Mouse (Mus musculus): ENCODE measurements around the gene Cd6. TPM values are rescaled to one million over a fixed set of nuclear protein-coding genes. Genes with fewer than 3 reads are reported as not detected.
A peak's percentile ranks its signal among the peaks of the same experiment; 100 is the strongest.

Gene Cd6
- polyA plus RNA-seq, 1 experiment from 2014 or later, result 0.60 TPM

GRCm38 (mm10) chr19:10757125-10757524 lies 72.7 kb downstream of the Cd6 start:
- H3K4me3 ChIP-seq, result no peak overlapping the region
- peaks cover 19% of the 10 kb centered on the region; the same call in 1 of the 2 replicates for H3K4me1 ChIP-seq
- no peak overlapping the region for H3K27ac ChIP-seq
- no peak overlapping the region for H3K9ac ChIP-seq
- H3K27me3 ChIP-seq, result no peaks in the 10 kb centered on the region
- H3K9me3 ChIP-seq, result no peaks in the 10 kb centered on the region
- H3K36me3 ChIP-seq, result no peaks in the 10 kb centered on the region
- no peak for ATAC-seq (ENCODE audit: borderline replicate concordance, extremely low read depth, low FRiP score, low TSS enrichment)
- no peak overlapping the region for H3K4me2 ChIP-seq

GRCm38 (mm10) chr19:10752646-10753045 lies 77.2 kb downstream of the Cd6 start:
- Histone ChIP-seq H3K4me1 (no peaks in the 10 kb centered on the region), H3K36me3 (no peaks in the 10 kb centered on the region), H3K9me3 (no peaks in the 10 kb centered on the region), H3K4me2 (no peak overlapping the region), H3K27me3 (no peaks in the 10 kb centered on the region), H3K27ac (no peak overlapping the region), H3K4me3 (no peak overlapping the region), H3K9ac (no peak overlapping the region)
- 94% methylated on average over 5 of the region's 5 CpGs for WGBS
- no peak for ATAC-seq (ENCODE audit: borderline replicate concordance, extremely low read depth, low FRiP score, low TSS enrichment)

DNA sequence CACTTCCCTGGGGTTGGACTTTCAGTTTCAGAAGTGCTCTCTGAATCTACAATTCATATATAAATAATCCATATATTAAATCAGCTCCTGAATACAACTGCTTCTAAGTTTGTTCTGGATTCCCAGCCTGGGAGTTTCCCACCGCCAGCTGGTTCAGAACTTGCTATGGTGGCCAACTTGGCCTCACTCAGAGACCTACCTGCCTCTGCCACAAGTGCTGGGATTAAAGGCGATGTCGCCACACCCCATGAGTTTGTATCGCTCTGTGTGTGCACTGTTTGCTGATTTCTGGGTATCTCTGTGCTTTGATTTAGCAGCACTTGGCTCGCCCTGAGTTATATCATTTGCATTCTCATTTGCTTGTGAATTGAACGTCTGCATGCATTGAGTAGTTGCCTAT lies 77.8 kb downstream of the Cd6 start:
- WGBS, result 92% methylated on average over 6 of the region's 6 CpGs
- H3K9me3 ChIP-seq, result no peaks in the 10 kb centered on the region
- H3K4me1 ChIP-seq, result no peaks in the 10 kb centered on the region
- H3K27ac ChIP-seq, result no peak overlapping the region
- no peak overlapping the region for H3K4me3 ChIP-seq
- ATAC-seq (ENCODE audit: borderline replicate concordance, extremely low read depth, low FRiP score, low TSS enrichment), result no peak
- H3K9ac ChIP-seq, result no peak overlapping the region
- H3K4me2 ChIP-seq, result no peak overlapping the region
- no peaks in the 10 kb centered on the region for H3K27me3 ChIP-seq
- no peaks in the 10 kb centered on the region for H3K36me3 ChIP-seq

DNA sequence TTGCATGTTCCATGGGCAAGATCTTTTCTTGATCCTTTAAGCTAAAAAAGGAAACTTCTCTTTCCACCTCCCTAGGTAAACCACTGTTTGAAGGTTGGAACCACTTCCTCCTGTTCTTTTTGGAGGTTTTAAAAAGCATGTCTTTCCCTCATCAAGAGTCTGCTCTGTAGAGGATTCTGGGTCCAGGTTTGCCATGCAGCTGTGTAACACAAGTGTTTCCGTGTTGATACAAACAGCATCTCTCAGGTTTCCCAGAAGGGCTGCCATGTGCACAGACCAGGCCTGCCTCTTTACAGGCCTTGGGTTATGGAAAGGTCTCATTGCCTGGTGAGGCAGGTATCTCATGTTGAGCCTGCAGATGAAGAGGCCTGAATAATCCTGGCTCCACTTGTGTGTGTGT lies 78.3 kb downstream of the Cd6 start:
- H3K4me3 ChIP-seq, result no peak overlapping the region
- H3K9ac ChIP-seq, result no peak overlapping the region
- no peak for ATAC-seq (ENCODE audit: borderline replicate concordance, extremely low read depth, low FRiP score, low TSS enrichment)
- H3K4me1 ChIP-seq, result no peaks in the 10 kb centered on the region
- no peak overlapping the region for H3K4me2 ChIP-seq
- H3K9me3 ChIP-seq, result no peaks in the 10 kb centered on the region
- no peaks in the 10 kb centered on the region for H3K27me3 ChIP-seq
- no peak overlapping the region for H3K27ac ChIP-seq
- 62% methylated on average over 1 of the region's 1 CpGs for WGBS
- no peaks in the 10 kb centered on the region for H3K36me3 ChIP-seq

DNA sequence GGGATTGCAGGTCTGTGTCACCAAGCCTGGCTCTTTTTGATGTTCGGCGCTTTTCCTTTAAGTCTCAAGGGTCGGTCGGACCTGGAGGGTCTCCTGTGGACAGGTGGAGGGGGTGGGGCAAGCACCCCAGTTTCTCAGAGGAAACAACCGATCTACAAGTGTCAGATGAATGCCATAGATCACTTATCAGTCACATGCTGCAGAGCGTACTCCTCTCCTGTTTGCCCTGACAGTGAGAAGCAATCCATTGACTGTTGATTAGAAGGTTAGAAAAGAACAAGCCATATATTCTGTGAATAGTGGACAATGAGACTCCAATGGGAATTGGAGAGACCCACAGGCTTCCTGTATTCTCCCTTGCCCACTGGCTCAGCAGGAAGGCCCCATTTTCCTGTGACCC lies 79.7 kb downstream of the Cd6 start:
- Histone ChIP-seq H3K27me3 (no peaks in the 10 kb centered on the region), H3K4me2 (no peak overlapping the region), H3K27ac (no peak overlapping the region), H3K4me3 (no peak overlapping the region), H3K9me3 (no peaks in the 10 kb centered on the region), H3K4me1 (no peaks in the 10 kb centered on the region), H3K36me3 (no peaks in the 10 kb centered on the region), H3K9ac (no peak overlapping the region)
- no peak for ATAC-seq (ENCODE audit: borderline replicate concordance, extremely low read depth, low FRiP score, low TSS enrichment)
- 77% methylated on average over 6 of the region's 6 CpGs for WGBS

- Histone ChIP-seq H3K36me3 (no peaks in the 10 kb centered on the region), H3K9me3 (no peaks in the 10 kb centered on the region), H3K27me3 (no peaks in the 10 kb centered on the region), H3K4me3 (no peak overlapping the region), H3K4me2 (no peak overlapping the region), H3K4me1 (no peaks in the 10 kb centered on the region), H3K9ac (no peak overlapping the region), H3K27ac (no peak overlapping the region)
- ATAC-seq (ENCODE audit: borderline replicate concordance, extremely low read depth, low FRiP score, low TSS enrichment), result no peak
- 90% methylated on average over 6 of the region's 6 CpGs for WGBS
Measured at GRCm38 (mm10) chr19:10749295-10749694, 80.6 kb downstream of the Cd6 start.

DNA sequence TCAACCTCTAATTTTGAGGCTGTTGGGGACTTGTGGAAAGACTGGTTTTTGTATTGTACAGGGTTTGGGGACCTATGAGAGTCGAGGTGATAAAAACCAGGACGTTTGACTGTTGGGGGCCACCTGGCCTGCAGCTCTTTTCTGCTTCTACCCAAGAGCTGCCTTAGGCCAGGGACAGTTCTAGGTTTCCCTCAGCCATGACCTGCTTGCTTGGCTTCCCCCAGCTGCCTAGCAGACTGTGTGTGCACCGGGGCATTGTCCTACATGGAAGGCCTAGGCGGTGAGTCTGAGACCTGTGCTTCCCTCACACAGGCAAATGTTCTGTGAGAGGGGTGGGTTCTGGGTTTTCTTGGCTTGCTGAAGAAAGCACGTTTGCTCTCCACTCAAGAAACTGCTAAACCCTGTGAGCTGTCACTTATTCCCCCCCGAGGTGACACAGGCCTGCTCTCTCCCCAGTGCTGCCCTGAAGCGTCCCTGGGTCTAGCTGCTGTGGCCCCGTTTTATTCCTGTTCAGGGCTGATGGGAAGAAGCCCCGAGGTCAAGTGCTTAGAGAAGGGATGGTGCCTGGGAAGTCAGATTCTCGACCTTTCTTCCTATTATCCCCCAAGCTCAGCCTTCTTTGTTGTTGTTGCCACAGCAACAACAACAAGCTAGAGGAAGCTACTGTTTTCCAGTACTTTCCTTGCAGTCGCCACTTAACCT lies 81.3 kb downstream of the Cd6 start:
- Histone ChIP-seq H3K27me3 (no peaks in the 10 kb centered on the region), H3K9me3 (no peaks in the 10 kb centered on the region), H3K27ac (no peak overlapping the region), H3K36me3 (no peaks in the 10 kb centered on the region), H3K4me2 (no peak overlapping the region), H3K4me3 (no peak overlapping the region), H3K4me1 (no peaks in the 10 kb centered on the region), H3K9ac (no peak overlapping the region)
- ATAC-seq (ENCODE audit: borderline replicate concordance, extremely low read depth, low FRiP score, low TSS enrichment), result no peak
- whole genome bisulfite sequencing, result 62% methylated on average over 11 of the region's 11 CpGs

DNA sequence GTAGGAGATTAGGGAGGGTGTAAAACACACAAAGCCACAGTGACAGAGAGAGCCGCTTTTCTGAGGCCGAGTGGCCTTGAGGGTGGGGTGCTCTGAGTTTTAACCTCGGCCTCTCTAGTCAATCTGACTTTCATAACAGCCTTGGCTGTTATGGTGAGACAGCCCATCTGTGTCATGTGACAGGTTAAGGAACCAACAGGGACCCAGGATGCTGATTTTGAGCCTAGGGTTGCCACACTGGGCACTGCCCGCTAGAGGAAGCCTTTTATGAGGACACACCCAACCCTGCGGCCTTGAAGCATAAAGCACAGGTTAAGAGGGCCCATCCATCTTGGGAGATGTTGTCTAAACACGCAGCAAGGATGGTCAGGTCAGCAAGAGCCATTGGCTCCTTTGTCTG lies 82.1 kb downstream of the Cd6 start:
- H3K27ac ChIP-seq, result no peak overlapping the region
- H3K27me3 ChIP-seq, result no peaks in the 10 kb centered on the region
- no peaks in the 10 kb centered on the region for H3K36me3 ChIP-seq
- no peak overlapping the region for H3K9ac ChIP-seq
- H3K4me2 ChIP-seq, result no peak overlapping the region
- H3K4me3 ChIP-seq, result no peak overlapping the region
- 65% methylated on average over 6 of the region's 6 CpGs for WGBS
- no peaks in the 10 kb centered on the region for H3K4me1 ChIP-seq
- no peak for ATAC-seq (ENCODE audit: borderline replicate concordance, extremely low read depth, low FRiP score, low TSS enrichment)
- H3K9me3 ChIP-seq, result no peaks in the 10 kb centered on the region

- no peak overlapping the region for H3K4me2 ChIP-seq
- no peak overlapping the region for H3K4me3 ChIP-seq
- H3K4me1 ChIP-seq, result no peaks in the 10 kb centered on the region
- 74% methylated on average over 7 of the region's 7 CpGs for WGBS
- no peaks in the 10 kb centered on the region for H3K9me3 ChIP-seq
- ATAC-seq (ENCODE audit: borderline replicate concordance, extremely low read depth, low FRiP score, low TSS enrichment), result no peak
- no peaks in the 10 kb centered on the region for H3K27me3 ChIP-seq
- H3K27ac ChIP-seq, result no peak overlapping the region
- no peaks in the 10 kb centered on the region for H3K36me3 ChIP-seq
- no peak overlapping the region for H3K9ac ChIP-seq
Measured at GRCm38 (mm10) chr19:10747182-10747581, 82.7 kb downstream of the Cd6 start.

- H3K27ac ChIP-seq, result no peak overlapping the region
- no peaks in the 10 kb centered on the region for H3K9me3 ChIP-seq
- H3K27me3 ChIP-seq, result no peaks in the 10 kb centered on the region
- ATAC-seq (ENCODE audit: borderline replicate concordance, extremely low read depth, low FRiP score, low TSS enrichment), result no peak
- no peaks in the 10 kb centered on the region for H3K36me3 ChIP-seq
- H3K9ac ChIP-seq, result no peak overlapping the region
- peaks cover 12% of the 10 kb centered on the region for H3K4me1 ChIP-seq
- H3K4me3 ChIP-seq, result no peak overlapping the region
- no peak overlapping the region for H3K4me2 ChIP-seq
- 55% methylated on average over 3 of the region's 3 CpGs for WGBS
Measured at GRCm38 (mm10) chr19:10742565-10742964, 87.3 kb downstream of the Cd6 start.

- Histone ChIP-seq H3K9me3 (no peaks in the 10 kb centered on the region), H3K36me3 (no peaks in the 10 kb centered on the region), H3K4me1 (peaks cover 12% of the 10 kb centered on the region), H3K4me2 (no peak overlapping the region), H3K27ac (no peak overlapping the region), H3K9ac (no peak overlapping the region), H3K4me3 (no peak overlapping the region), H3K27me3 (no peaks in the 10 kb centered on the region)
- no peak for ATAC-seq (ENCODE audit: borderline replicate concordance, extremely low read depth, low FRiP score, low TSS enrichment)
- 67% methylated on average over 6 of the region's 6 CpGs for WGBS
Measured at GRCm38 (mm10) chr19:10742145-10742544, 87.7 kb downstream of the Cd6 start.

GRCm38 (mm10) chr19:10740641-10741440 lies 89.0 kb downstream of the Cd6 start:
- H3K9me3 ChIP-seq, result no peaks in the 10 kb centered on the region
- H3K4me3 ChIP-seq, result no peak overlapping the region
- WGBS, result 22% methylated on average over 11 of the region's 11 CpGs
- no peak overlapping the region for H3K9ac ChIP-seq
- ATAC-seq (ENCODE audit: borderline replicate concordance, extremely low read depth, low FRiP score, low TSS enrichment), result peak; percentile 44
- H3K4me2 ChIP-seq, result peak overlapping the region; percentile 4; the same call in 1 of the 2 replicates
- no peaks in the 10 kb centered on the region for H3K27me3 ChIP-seq
- H3K4me1 ChIP-seq, result peaks cover 12% of the 10 kb centered on the region
- no peaks in the 10 kb centered on the region for H3K36me3 ChIP-seq
- no peak overlapping the region for H3K27ac ChIP-seq
